Mouse (Mus musculus) heart, postnatal 0 days (tissue): ENCODE measurements around the gene St3gal3. TPM values are rescaled to one million over a fixed set of nuclear protein-coding genes. Genes with fewer than 3 reads are reported as not detected.
A peak's percentile ranks its signal among the peaks of the same experiment; 100 is the strongest.

Experiments
- ATAC-seq: fragments of 200-750 bp; cut with Nextera tagmentation; 2 replicates; pipeline ENCODE4 v1.8.0; 2017; ENCODE audit warnings: low read depth, moderate number of reproducible peaks, moderate library complexity; ENCODE audit not compliant: insufficient read depth
- DNase-seq: peaks from one replicate; pipeline ENCODE4 v3.0.0-alpha.2; 2016; ENCODE audit warnings: low spot score
- H3K27ac ChIP-seq: fragments of 300-500 bp; sonication (generic); 2 replicates; pipeline ENCODE4 v1.5.1; 2014; ENCODE audit warnings: low read depth, mild to moderate bottlenecking
- H3K27me3 ChIP-seq: fragments of 300-500 bp; sonication (generic); 2 replicates; pipeline ENCODE4 v1.6.1; 2014; ENCODE audit warnings: low read length, mixed read lengths; ENCODE audit not compliant: control insufficient read depth, insufficient read depth
- H3K36me3 ChIP-seq: fragments of 300-500 bp; sonication (generic); replicated peaks from 2 replicates; pipeline ENCODE4 v1.6.1; 2014; ENCODE audit warnings: low read length, mixed read lengths; ENCODE audit not compliant: control insufficient read depth, insufficient read depth
- H3K4me1 ChIP-seq: fragments of 300-500 bp; sonication (generic); 2 replicates; pipeline ENCODE4 v1.6.1; 2014; ENCODE audit warnings: antibody characterized with exemption; ENCODE audit not compliant: control insufficient read depth, insufficient read depth
- H3K4me2 ChIP-seq: fragments of 300-500 bp; sonication (generic); 2 replicates; pipeline ENCODE4 v1.6.1; 2014; ENCODE audit warnings: low read depth, mild to moderate bottlenecking, low read length, moderate library complexity
- H3K4me3 ChIP-seq: fragments of 300-500 bp; sonication (generic); 2 replicates; pipeline ENCODE4 v1.5.1; 2014; ENCODE audit warnings: low read depth, low read length
- H3K9ac ChIP-seq: fragments of 300-500 bp; sonication (generic); replicated peaks from 2 replicates; pipeline ENCODE4 v1.6.1; 2014; ENCODE audit warnings: low read depth, low read length, mixed read lengths
- H3K9me3 ChIP-seq: fragments of 300-500 bp; sonication (generic); replicated peaks from 2 replicates; pipeline ENCODE4 v1.6.1; 2016; ENCODE audit warnings: low read length; ENCODE audit not compliant: control insufficient read depth
- CTCF ChIP-seq: IDR thresholded peaks from 2 replicates; pipeline ENCODE4 v1.5.1; 2016; ENCODE audit warnings: antibody characterized with exemption, control low read depth, low read depth
- EP300 ChIP-seq: IDR thresholded peaks from 2 replicates; pipeline ENCODE4 v1.6.1; 2016; ENCODE audit warnings: antibody characterized with exemption, low read depth
- WGBS: fragments of 180-500 bp; shearing (Covaris S2); extraction: QIAGEN DNeasy Blood & Tissue Kit; methylation state at CpG from one replicate; pipeline ENCODE4 v1.1.7; 2014; 5-methylcytosine and 5-hydroxymethylcytosine counted together
- polyA plus RNA-seq: library from polyadenylated mRNA; unstranded; fragments of >200 nt; fragmentation: Nextera tagmentation; extraction: Ambion mirVana; gene quantifications from 2 replicates; pipeline ENCODE4 v1.2.1, GENCODE M21; 2015
- total RNA-seq: library from RNA; depleted of rRNA; stranded (reverse); fragments of >200 nt; gene quantifications from 2 replicates; pipeline ENCODE4 v1.2.3, GENCODE M21; 2014; ENCODE audit warnings: low replicate concordance

The St3gal3 gene
- total and polyA plus RNA-seq, 2 experiments from 2014 or later, result 8.2 to 44.5 TPM

- WGBS, result 80% methylated on average over 8 of the region's 8 CpGs
- no peak overlapping the region for H3K4me3 ChIP-seq
- DNase-seq (no peak), ATAC-seq (no peak)
- H3K4me1 ChIP-seq, result peaks cover 4% of the 10 kb centered on the region; the same call in 1 of the 2 replicates
- peak overlapping the region; percentile 79; the same call in 1 of the 2 replicates for H3K4me2 ChIP-seq
- peaks cover 16% of the 10 kb centered on the region for H3K36me3 ChIP-seq
- TF ChIP-seq EP300 (no peak), CTCF (no peak)
- no peak overlapping the region for H3K9ac ChIP-seq
- no peaks in the 10 kb centered on the region for H3K9me3 ChIP-seq
- no peaks in the 10 kb centered on the region for H3K27me3 ChIP-seq
- H3K27ac ChIP-seq, result no peak overlapping the region
These were observed 244.0 kb downstream of the St3gal3 start for GRCm38 (mm10) chr4:117890750-117891149.

GRCm38 (mm10) chr4:117890031-117890430 lies 244.7 kb downstream of the St3gal3 start:
- DNase-seq (no peak), ATAC-seq (no peak)
- Histone ChIP-seq H3K4me1 (peaks cover 4% of the 10 kb centered on the region; the same call in 1 of the 2 replicates), H3K9ac (no peak overlapping the region), H3K4me2 (no peak overlapping the region), H3K27ac (no peak overlapping the region), H3K4me3 (no peak overlapping the region), H3K27me3 (no peaks in the 10 kb centered on the region), H3K36me3 (peaks cover 23% of the 10 kb centered on the region), H3K9me3 (no peaks in the 10 kb centered on the region)
- WGBS, result 90% methylated on average over 14 of the region's 14 CpGs
- TF ChIP-seq CTCF (no peak), EP300 (no peak)

GRCm38 (mm10) chr4:117889471-117889870 lies 245.2 kb downstream of the St3gal3 start:
- WGBS, result 81% methylated on average over 15 of the region's 15 CpGs
- no peak for ATAC-seq
- Histone ChIP-seq H3K9me3 (no peaks in the 10 kb centered on the region), H3K4me3 (no peak overlapping the region), H3K36me3 (peaks cover 25% of the 10 kb centered on the region), H3K4me2 (no peak overlapping the region), H3K27me3 (no peaks in the 10 kb centered on the region), H3K9ac (no peak overlapping the region), H3K27ac (no peak overlapping the region), H3K4me1 (peaks cover 4% of the 10 kb centered on the region; the same call in 1 of the 2 replicates)
- TF ChIP-seq EP300 (no peak), CTCF (no peak)
- no peak for DNase-seq

- H3K9me3 ChIP-seq, result no peaks in the 10 kb centered on the region
- 68% methylated on average over 2 of the region's 2 CpGs for WGBS
- peaks cover 4% of the 10 kb centered on the region; the same call in 1 of the 2 replicates for H3K4me1 ChIP-seq
- no peak for TF ChIP-seq EP300
- no peak for TF ChIP-seq CTCF
- no peak overlapping the region for H3K27ac ChIP-seq
- peaks cover 25% of the 10 kb centered on the region for H3K36me3 ChIP-seq
- no peaks in the 10 kb centered on the region for H3K27me3 ChIP-seq
- DNase-seq (no peak), ATAC-seq (no peak)
- H3K4me3 ChIP-seq, result no peak overlapping the region
- H3K9ac ChIP-seq, result no peak overlapping the region
- no peak overlapping the region for H3K4me2 ChIP-seq
These were observed 246.8 kb downstream of the St3gal3 start for GRCm38 (mm10) chr4:117887920-117888319.

GRCm38 (mm10) chr4:117887133-117887532 lies 247.6 kb downstream of the St3gal3 start, which contains the start of gene Atp6v0b:
Gene Atp6v0b (minus strand): TSS chr4:117887333.
- Histone ChIP-seq H3K27ac (peak within 1 kb of the TSS; percentile 54), H3K9me3 (no peaks in the 10 kb centered on the region), H3K4me2 (peak within 1 kb of the TSS; percentile 97), H3K9ac (peak within 1 kb of the TSS; percentile 77), H3K4me1 (peaks cover 4% of the 10 kb centered on the region; the same call in 1 of the 2 replicates), H3K4me3 (peak within 1 kb of the TSS; percentile 90), H3K36me3 (peaks cover 25% of the 10 kb centered on the region), H3K27me3 (no peaks in the 10 kb centered on the region)
- under 1% methylated on average over 37 of the region's 37 CpGs for WGBS
- TF ChIP-seq CTCF (no peak), EP300 (peak; percentile 70; the same call in 1 of the 2 replicates)
- ATAC-seq (peak; percentile 89), DNase-seq (peak; percentile 89)

- Histone ChIP-seq H3K9ac (peak overlapping the region; percentile 77), H3K9me3 (no peaks in the 10 kb centered on the region), H3K4me1 (peaks cover 4% of the 10 kb centered on the region; the same call in 1 of the 2 replicates), H3K27me3 (no peaks in the 10 kb centered on the region), H3K36me3 (peaks cover 25% of the 10 kb centered on the region), H3K4me2 (peak overlapping the region; percentile 97), H3K27ac (peak overlapping the region; percentile 54), H3K4me3 (peak overlapping the region; percentile 90)
- DNase-seq (no peak), ATAC-seq (no peak)
- WGBS, result 2% methylated on average over 22 of the region's 24 CpGs
- TF ChIP-seq CTCF, result no peak
These were observed 248.1 kb downstream of the St3gal3 start for GRCm38 (mm10) chr4:117886644-117887043.
